Mouse (Mus musculus): Measurements from ENCODE around the gene Gp1ba. TPM values are rescaled to one million over a fixed set of nuclear protein-coding genes. Genes with fewer than 3 reads are reported as not detected.
A peak's percentile ranks its signal among the peaks of the same experiment; 100 is the strongest.

The Gp1ba gene
- polyA plus RNA-seq, 1 experiment = not detected

- no peak for DNase-seq (ENCODE audit: extremely low spot score in 1 of 2, low spot score in 1 of 2)
These were observed 12.0 kb upstream of the Gp1ba start for GRCm38 (mm10) chr11:70626877-70627276.

DNA sequence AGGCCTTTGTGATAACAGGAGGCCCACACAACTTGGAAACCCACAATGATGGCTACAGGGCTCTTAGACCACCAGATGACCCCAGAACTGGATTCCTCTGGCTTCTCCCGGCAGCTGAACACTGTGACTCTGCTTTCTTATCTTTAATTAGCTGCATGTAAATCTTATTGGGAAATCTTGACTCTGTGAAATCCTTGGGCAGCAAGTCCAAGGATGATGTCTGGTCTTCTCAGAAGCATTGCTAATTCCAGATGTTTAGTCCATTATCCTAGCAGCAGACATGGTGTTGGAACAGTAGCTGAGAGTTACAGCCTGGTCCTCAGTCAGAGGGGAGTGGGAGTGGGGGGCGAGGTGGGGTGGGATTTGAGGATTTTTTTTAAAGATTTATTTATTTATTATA is 10.5 kb upstream of the Gp1ba start:
- no peak for DNase-seq (ENCODE audit: extremely low spot score in 1 of 2, low spot score in 1 of 2)

GRCm38 (mm10) chr11:70629557-70629956 is 9.4 kb upstream of the Gp1ba start:
- DNase-seq (ENCODE audit: extremely low spot score in 1 of 2, low spot score in 1 of 2) = no peak

GRCm38 (mm10) chr11:70630129-70630528 is 8.8 kb upstream of the Gp1ba start:
- no peak for DNase-seq (ENCODE audit: extremely low spot score in 1 of 2, low spot score in 1 of 2)

- no peak for DNase-seq (ENCODE audit: extremely low spot score in 1 of 2, low spot score in 1 of 2)
These were observed 3.3 kb upstream of the Gp1ba start for GRCm38 (mm10) chr11:70635601-70636000.

DNA sequence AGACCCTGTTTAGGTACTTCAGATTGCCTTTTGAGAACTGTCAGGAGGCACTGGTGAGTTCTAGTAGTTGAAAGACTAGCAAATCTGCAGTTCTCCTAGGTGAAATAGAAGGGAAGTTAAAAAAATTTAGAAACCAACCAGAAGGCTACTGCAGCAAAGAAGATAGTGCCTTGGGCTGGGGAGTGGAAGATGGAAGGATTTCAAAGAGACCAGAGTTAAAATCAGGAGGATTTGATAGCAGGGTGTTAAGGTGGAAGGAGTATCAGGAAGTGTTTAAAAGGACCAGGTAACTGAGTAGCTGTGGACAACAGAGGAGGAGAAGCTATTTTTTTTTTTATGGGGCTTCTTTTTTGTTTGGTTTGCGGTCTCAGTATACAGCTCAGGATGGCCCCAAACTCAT is 1.2 kb upstream of the Gp1ba start:
- DNase-seq (ENCODE audit: extremely low spot score in 1 of 2, low spot score in 1 of 2) = no peak

DNA sequence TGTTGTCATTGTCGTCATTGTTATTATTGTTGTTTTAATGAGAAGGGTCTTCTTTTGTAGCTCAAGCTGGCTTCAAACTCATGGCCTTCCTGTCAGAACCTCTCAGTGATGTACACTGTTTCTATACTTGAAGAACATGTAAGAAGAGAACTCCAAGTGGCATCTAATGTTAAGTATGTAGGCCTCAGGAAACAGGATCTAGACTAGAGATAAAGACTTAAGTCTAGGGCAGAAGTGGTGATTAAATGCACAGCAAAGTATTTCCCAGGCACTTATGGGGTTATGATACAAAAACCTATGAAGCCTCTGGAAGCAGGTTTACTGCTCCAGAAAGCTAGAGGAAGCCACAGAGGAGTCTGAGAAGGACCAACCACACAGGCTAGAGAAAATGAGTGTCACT is 629 bp upstream of the Gp1ba start:
- DNase-seq (ENCODE audit: extremely low spot score in 1 of 2, low spot score in 1 of 2) = no peak

DNA sequence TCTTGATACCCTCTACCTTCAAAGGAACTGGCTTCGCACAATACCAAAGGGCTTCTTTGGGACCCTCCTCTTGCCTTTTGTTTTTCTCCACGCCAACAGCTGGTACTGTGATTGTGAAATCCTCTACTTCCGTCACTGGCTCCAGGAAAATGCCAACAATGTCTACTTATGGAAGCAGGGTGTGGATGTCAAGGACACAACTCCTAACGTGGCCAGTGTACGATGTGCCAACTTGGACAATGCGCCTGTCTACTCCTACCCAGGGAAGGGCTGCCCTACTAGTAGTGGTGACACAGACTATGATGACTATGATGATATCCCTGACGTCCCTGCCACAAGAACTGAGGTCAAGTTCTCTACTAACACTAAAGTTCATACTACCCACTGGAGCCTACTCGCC is 1.1 kb downstream of the Gp1ba start:
- no peak for DNase-seq (ENCODE audit: extremely low spot score in 1 of 2, low spot score in 1 of 2)

DNA sequence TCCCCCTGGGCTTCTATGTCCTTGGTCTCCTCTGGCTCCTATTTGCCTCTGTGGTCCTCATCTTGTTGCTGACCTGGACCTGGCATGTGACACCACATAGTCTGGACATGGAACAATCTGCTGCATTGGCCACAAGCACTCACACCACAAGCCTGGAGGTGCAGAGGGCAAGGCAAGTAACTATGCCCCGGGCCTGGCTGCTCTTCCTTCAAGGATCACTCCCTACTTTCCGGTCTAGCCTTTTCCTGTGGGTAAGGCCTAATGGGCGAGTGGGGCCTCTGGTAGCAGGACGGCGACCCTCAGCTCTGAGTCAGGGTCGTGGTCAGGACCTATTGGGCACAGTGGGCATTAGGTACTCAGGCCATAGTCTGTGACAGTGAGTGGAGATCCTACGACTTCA is 2.3 kb downstream of the Gp1ba start:
- no peak for DNase-seq (ENCODE audit: extremely low spot score in 1 of 2, low spot score in 1 of 2)

DNA sequence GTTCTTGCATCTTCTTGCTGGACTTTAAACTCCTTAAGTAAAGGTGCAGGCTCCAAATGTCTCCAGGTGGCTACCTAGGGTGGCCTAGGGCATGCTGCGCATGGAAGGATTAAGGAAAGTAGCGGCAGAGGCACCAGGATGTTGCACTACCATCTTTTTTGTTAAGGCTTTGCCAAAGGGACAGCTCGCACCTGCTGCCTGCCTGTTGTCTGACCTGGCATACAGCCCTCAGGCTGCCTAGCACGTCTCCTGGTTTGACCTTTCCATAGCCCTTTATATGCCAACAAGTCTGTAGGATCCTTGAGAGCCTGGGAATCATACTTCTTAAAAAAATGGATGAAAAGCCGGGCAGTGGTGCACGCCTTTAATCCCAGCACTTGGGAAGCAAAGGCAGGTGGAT is 4.1 kb downstream of the Gp1ba start:
- DNase-seq (ENCODE audit: extremely low spot score in 1 of 2, low spot score in 1 of 2) = no peak

GRCm38 (mm10) chr11:70644564-70645103 is 5.7 kb downstream of the Gp1ba start:
- no peak for DNase-seq (ENCODE audit: extremely low spot score in 1 of 2, low spot score in 1 of 2)

DNA sequence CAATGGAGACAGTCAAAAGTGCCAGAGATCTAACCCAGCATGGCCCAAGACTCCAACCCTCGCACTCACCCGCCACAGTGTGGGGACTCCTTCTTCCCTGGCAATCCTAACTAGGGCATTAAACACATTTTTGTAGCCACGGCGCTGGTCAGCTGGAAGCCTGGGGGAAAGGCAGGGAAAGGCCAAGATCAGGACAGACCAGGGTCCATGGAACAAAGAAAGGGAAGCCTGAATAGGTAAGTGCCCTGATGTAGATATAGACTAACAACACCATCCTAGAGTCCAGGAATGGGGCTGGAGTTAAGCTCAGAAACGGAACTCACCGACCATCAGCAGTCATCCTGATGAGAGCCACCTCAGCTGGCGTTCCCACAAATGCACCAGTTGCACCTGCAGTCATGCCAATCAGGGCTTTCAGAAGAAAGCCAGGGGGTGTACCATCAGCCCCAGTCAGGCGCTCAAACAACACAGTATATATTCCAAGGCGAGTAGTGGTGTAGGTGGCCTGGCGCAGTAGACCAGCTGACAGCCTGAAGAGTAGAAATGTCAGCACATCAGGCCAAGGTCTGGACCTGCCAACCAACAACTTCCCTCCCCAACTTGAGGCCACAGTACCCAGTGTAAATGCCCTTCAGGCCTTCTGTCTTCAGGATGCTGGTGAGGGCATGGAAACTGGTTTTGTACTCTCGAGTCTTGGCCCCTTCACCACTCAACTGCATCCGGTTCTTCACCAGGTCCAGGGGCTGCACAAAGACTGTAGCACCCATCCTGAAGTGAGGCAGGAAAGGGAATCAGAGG is 6.7 kb downstream of the Gp1ba start:
- DNase-seq (ENCODE audit: extremely low spot score in 1 of 2, low spot score in 1 of 2) = no peak

- no peak for DNase-seq (ENCODE audit: extremely low spot score in 1 of 2, low spot score in 1 of 2)
These were observed 7.3 kb downstream of the Gp1ba start for GRCm38 (mm10) chr11:70646259-70646555.

DNA sequence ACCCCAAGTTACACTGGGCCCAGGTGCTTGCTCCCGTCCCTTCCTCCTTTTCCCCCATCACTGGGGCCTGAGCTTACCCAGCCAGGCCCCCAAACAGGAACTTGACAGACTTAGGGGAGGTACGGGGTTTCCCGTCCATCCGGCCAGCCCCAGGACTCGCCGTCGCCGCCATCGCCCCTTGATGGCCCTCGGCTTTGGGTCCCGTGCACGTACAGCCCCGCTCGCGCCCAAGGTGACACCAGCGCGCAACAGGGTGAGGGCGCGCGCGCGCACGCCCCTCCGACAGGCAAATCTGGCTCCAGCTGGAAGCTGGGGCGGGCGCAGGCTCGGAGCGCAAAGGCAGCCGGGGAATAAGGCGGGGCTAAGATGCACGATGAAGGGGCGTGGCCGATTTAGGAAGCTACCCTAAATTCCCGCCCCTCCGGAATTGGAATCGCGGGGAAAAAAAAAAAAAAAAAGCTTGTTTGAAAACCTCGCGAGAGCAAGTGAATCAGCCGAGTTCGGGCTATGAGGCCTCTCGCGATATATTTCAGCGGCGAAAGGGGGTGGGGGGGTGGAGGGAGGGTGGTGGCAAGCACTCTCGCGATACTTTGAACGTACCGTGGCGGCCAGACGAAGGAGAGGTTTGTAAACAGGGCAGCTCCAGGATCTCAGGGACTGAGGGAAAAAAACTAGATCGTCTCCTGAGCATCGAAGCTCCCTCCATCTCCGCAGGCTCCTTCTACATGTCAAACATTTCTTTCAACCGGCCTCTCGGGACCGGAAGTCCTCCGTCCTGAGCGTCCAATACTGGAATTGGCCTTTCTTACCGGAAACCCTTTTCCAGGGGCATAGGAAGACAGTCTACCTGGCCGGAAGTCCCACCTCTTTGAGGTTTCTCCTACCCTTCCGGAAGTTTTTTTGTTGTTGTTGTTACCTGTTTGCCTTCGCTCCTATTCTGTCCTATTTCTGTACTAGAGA is 8.0 kb downstream of the Gp1ba start, which contains the start of the genes Rnf167 and Slc25a11:
Gene Rnf167 (plus strand): TSS at position 545 of the 960 bp plus-strand sequence.
Gene Slc25a11 (minus strand): TSS at position 789 of the 960 bp plus-strand sequence.
- DNase-seq (ENCODE audit: extremely low spot score in 1 of 2, low spot score in 1 of 2) = peak; percentile 95 to 98

GRCm38 (mm10) chr11:70647716-70648420 is 8.9 kb downstream of the Gp1ba start:
- DNase-seq (ENCODE audit: extremely low spot score in 1 of 2, low spot score in 1 of 2) = no peak

- DNase-seq (ENCODE audit: extremely low spot score in 1 of 2, low spot score in 1 of 2) = no peak
These were observed 9.6 kb downstream of the Gp1ba start for GRCm38 (mm10) chr11:70648512-70648911.

DNA sequence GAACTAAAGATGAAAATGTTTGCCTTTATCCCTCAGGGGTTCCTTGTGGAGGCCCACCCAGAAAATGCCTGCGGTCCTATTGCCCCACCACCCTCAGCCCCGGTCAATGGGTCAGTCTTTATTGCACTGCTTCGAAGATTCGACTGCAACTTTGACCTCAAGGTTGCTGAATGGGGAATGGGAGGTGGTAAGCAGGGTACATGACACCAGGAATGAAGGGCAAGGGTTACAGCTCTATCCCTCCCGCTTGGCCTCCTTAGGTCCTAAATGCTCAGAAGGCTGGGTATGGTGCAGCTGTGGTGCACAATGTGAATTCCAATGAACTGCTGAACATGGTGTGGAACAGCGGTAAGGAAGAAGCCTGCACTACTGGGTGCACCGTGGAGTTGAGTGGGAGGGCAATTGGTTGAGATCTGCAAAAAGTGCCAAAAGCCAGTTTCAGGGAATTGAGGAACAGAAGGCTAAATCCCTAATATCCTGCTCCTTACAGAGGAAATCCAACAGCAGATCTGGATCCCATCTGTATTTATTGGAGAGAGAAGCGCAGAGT is 10.3 kb downstream of the Gp1ba start:
- DNase-seq (ENCODE audit: extremely low spot score in 1 of 2, low spot score in 1 of 2) = no peak

GRCm38 (mm10) chr11:70650322-70651175 is 11.6 kb downstream of the Gp1ba start:
- no peak for DNase-seq (ENCODE audit: extremely low spot score in 1 of 2, low spot score in 1 of 2)

- DNase-seq (ENCODE audit: extremely low spot score in 1 of 2, low spot score in 1 of 2) = no peak
These were observed 12.5 kb downstream of the Gp1ba start for GRCm38 (mm10) chr11:70651391-70651790.
